Mouse (Mus musculus) megakaryocyte-erythroid progenitor cell, adult 5 weeks (primary cell): ENCODE results near the gene Slc26a5. TPM values are rescaled to one million over a fixed set of nuclear protein-coding genes. Genes with fewer than 3 reads are reported as not detected.

ENCODE experiments used
- polyA plus RNA-seq: library from polyadenylated mRNA; stranded (reverse); fragments of >175 nt; gene quantifications from 2 replicates; pipeline ENCODE4 v1.2.3, GENCODE M21; 2012

The Slc26a5 gene
- polyA plus RNA-seq: not detected in 2 replicates

GRCm38 (mm10) chr5:21865346-21866107 lies at the start of gene Slc26a5:
Gene Slc26a5 (minus strand): TSS chr5:21865604.

GRCm38 (mm10) chr5:21785053-21785452 lies 80.4 kb downstream of the Slc26a5 start, which contains the start of the genes Dnajc2 and Psmc2:
Gene Dnajc2 (minus strand): TSS chr5:21785251.
Gene Psmc2 (plus strand): TSS chr5:21785283.

Other genes starting within 250 kb of the Slc26a5 start
- gene Fbxl13, start 220.0 kb downstream of the Slc26a5 start, polyA plus RNA-seq: 0.03 and 0.20 TPM in 2 replicates
- gene Armc10, start 219.8 kb downstream of the Slc26a5 start, polyA plus RNA-seq: 37.5 and 45.9 TPM in 2 replicates
- 0.66 and 1.2 TPM in 2 replicates for gene Napepld, start 164.2 kb downstream of the Slc26a5 start, polyA plus RNA-seq
- gene Pmpcb, start 128.5 kb downstream of the Slc26a5 start, polyA plus RNA-seq: 43.5 and 44.4 TPM in 2 replicates
- gene Dnajc2, start 80.4 kb downstream of the Slc26a5 start, polyA plus RNA-seq: 62.1 and 64.1 TPM in 2 replicates
- gene Psmc2, start 80.3 kb downstream of the Slc26a5 start, polyA plus RNA-seq: 8.4 and 10.8 TPM in 2 replicates